Mouse (Mus musculus) CD4-positive, CD25-positive, alpha-beta regulatory T cell (primary cell): Measurements from ENCODE around the gene Dot1l. TPM values are rescaled to one million over a fixed set of nuclear protein-coding genes. Genes with fewer than 3 reads are reported as not detected.

Source experiments
- polyA plus RNA-seq: library from polyadenylated mRNA; unstranded; fragments of 100-300 nt; shearing (Covaris generic); gene quantifications from one replicate; pipeline ENCODE4 v1.2.1, GENCODE M21; 2017

Dot1l gene
- polyA plus RNA-seq: 17.6 TPM

GRCm38 (mm10) chr10:80754594-80755290 is at the start of gene Dot1l:
Gene Dot1l (plus strand): TSS chr10:80755206.

GRCm38 (mm10) chr10:80742180-80742978 is 12.6 kb upstream of the Dot1l start, which contains the start of gene Ap3d1:
Gene Ap3d1 (minus strand): TSS chr10:80742264.

GRCm38 (mm10) chr10:80798150-80799006 is 43.4 kb downstream of the Dot1l start, which contains the start of the genes Sf3a2 and Plekhj1:
Gene Sf3a2 (plus strand): TSS chr10:80798198.
Gene Plekhj1 (minus strand): TSS chr10:80798626.

GRCm38 (mm10) chr10:80804916-80805315 is 49.9 kb downstream of the Dot1l start, which contains the start of gene Amh:
Gene Amh (plus strand): TSS chr10:80805243.

GRCm38 (mm10) chr10:80813366-80813765 is 58.4 kb downstream of the Dot1l start, which contains the start of gene Jsrp1:
Gene Jsrp1 (minus strand): TSS chr10:80813498.

GRCm38 (mm10) chr10:80826151-80827062 is 71.4 kb downstream of the Dot1l start, which contains the start of gene Oaz1:
Gene Oaz1 (plus strand): TSS chr10:80826656.

GRCm38 (mm10) chr10:80843931-80844547 is 89.0 kb downstream of the Dot1l start, which contains the start of gene Lingo3:
Gene Lingo3 (minus strand): TSS chr10:80844039.

Other genes starting within 250 kb of the Dot1l start
- 0.04 TPM for gene Atp8b3, start 216.1 kb upstream of the Dot1l start, polyA plus RNA-seq
- gene Rexo1, start 193.6 kb upstream of the Dot1l start, polyA plus RNA-seq: 62.2 TPM
- gene Klf16, start 177.9 kb upstream of the Dot1l start, polyA plus RNA-seq: 13.2 TPM
- 152 TPM for gene Abhd17a, start 164.9 kb upstream of the Dot1l start, polyA plus RNA-seq
- 115 TPM for gene Scamp4, start 152.3 kb upstream of the Dot1l start, polyA plus RNA-seq
- 5.7 TPM for gene Adat3, start 152.3 kb upstream of the Dot1l start, polyA plus RNA-seq
- 9.3 TPM for gene Gm49322, start 149.2 kb upstream of the Dot1l start, polyA plus RNA-seq
- gene Csnk1g2, start 132.4 kb upstream of the Dot1l start, polyA plus RNA-seq: 306 TPM
- gene Btbd2, start 98.1 kb upstream of the Dot1l start, polyA plus RNA-seq: 43.9 TPM
- gene Mknk2, start 77.1 kb upstream of the Dot1l start, polyA plus RNA-seq: 212 TPM
- 325 TPM for gene Mob3a, start 53.2 kb upstream of the Dot1l start, polyA plus RNA-seq
- 156 TPM for gene Izumo4, start 53.0 kb upstream of the Dot1l start, polyA plus RNA-seq
- gene Ap3d1, start 12.9 kb upstream of the Dot1l start, polyA plus RNA-seq: 71.7 TPM
- gene Sf3a2, start 43.0 kb downstream of the Dot1l start, polyA plus RNA-seq: 74.2 TPM
- 275 TPM for gene Plekhj1, start 43.4 kb downstream of the Dot1l start, polyA plus RNA-seq
- gene Amh, start 50.0 kb downstream of the Dot1l start, polyA plus RNA-seq: not detected
- gene Jsrp1, start 58.3 kb downstream of the Dot1l start, polyA plus RNA-seq: not detected
- 1,936 TPM for gene Oaz1, start 71.5 kb downstream of the Dot1l start, polyA plus RNA-seq
- not detected for gene Lingo3, start 88.8 kb downstream of the Dot1l start, polyA plus RNA-seq
- 181 TPM for gene Lsm7, start 100.0 kb downstream of the Dot1l start, polyA plus RNA-seq
- 28.4 TPM for gene Sppl2b, start 100.1 kb downstream of the Dot1l start, polyA plus RNA-seq
- 0.08 TPM for gene Tmprss9, start 116.6 kb downstream of the Dot1l start, polyA plus RNA-seq
- gene Timm13, start 145.8 kb downstream of the Dot1l start, polyA plus RNA-seq: 222 TPM
- 18.1 TPM for gene Lmnb2, start 163.0 kb downstream of the Dot1l start, polyA plus RNA-seq
- gene Gadd45b, start 174.9 kb downstream of the Dot1l start, polyA plus RNA-seq: 47.2 TPM